Mouse (Mus musculus) small intestine, adult 2 months (tissue): ENCODE results near the gene Prmt8.

Experiments
- CTCF ChIP-seq: fragments of 200-500 bp; IDR thresholded peaks from 2 replicates; pipeline ENCODE4 v1.5.1; 2012; ENCODE audit warnings: low read depth, mild to moderate bottlenecking, control low read depth, inconsistent platforms, low read length, moderate library complexity, mixed read lengths; ENCODE audit not compliant: insufficient replicate concordance, insufficient read length; ENCODE audit errors: extremely low read depth
- POLR2A ChIP-seq: fragments of 200-500 bp; IDR thresholded peaks from 2 replicates; pipeline ENCODE4 v1.6.1; 2012; ENCODE audit warnings: low read depth, mild to moderate bottlenecking, control low read depth, inconsistent platforms, low read length, moderate library complexity

DNA sequence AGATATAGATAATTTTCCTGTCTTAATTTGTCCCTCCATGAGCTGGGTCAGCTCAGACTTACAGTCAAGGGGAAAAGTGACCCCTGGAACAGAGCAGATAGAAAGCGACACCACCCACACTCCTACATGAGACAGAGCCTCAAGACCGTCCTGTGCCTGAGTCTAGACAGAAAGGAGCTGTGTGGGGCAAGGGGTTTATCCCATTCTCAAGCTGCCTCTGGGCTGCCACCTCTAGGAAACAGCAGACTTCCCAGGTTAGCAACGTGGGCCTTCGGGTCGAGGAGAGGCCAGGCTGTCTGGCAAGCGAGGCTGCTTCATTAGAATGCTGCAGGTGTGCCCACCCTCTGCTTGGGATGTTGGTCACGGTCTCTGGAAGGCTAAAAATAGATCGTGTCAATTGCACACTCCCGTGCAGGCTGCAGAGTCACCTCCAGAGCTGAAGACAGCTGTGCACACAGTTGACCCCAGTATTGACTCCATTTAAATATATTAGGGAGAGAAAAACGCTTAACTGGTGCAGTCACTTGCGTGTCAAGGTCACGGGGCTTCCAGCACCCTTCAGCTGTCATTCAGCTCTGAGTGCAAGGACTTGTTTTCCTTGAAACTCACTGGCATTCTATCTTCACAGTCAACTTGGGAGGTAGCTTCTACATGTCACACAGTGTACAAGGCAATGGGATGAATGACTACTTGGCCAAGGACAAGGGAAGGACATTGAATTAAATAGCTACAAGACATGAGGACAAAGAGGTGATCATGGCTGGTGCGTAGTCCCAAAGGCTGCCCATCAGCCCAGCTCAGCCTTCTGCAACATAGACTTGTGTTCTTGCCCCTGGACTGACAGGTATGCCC, 33.9 kb downstream of the Prmt8 start:
- no peak for TF ChIP-seq CTCF
- TF ChIP-seq POLR2A: no peak
